Mouse (Mus musculus): ENCODE measurements around the gene Fzr1. TPM values are rescaled to one million over a fixed set of nuclear protein-coding genes. Genes with fewer than 3 reads are reported as not detected.

Fzr1 gene
- polyA plus RNA-seq, 1 experiment from 2014 or later, result 117 TPM

- 37% methylated on average over 13 of the region's 13 CpGs for WGBS
- ATAC-seq, result no peak
- no peak overlapping the region for H3K9ac ChIP-seq
Measured at GRCm38 (mm10) chr10:81405588-81406201, 27.4 kb upstream of the Fzr1 start.

GRCm38 (mm10) chr10:81404720-81405119 lies 26.4 kb upstream of the Fzr1 start:
- peaks cover 41% of the 10 kb centered on the region for H3K27me3 ChIP-seq
- no peak overlapping the region for H3K4me3 ChIP-seq
- peaks cover 63% of the 10 kb centered on the region for H3K4me1 ChIP-seq
- H3K27ac ChIP-seq, result no peak overlapping the region
- H3K9me3 ChIP-seq (replicated peaks), result no peaks in the 10 kb centered on the region
- ATAC-seq, result no peak
- no peak overlapping the region for H3K9ac ChIP-seq
- H3K36me3 ChIP-seq (ENCODE audit: poor library complexity, severe bottlenecking), result peaks cover 59% of the 10 kb centered on the region
- WGBS, result 55% methylated on average over 18 of the region's 18 CpGs
- no peak overlapping the region for H3K4me2 ChIP-seq

More at GRCm38 (mm10) chr10:81405588-81406201, 27.4 kb upstream of the Fzr1 start:
- Histone ChIP-seq H3K27ac (no peak overlapping the region), H3K9me3 (replicated peaks) (no peaks in the 10 kb centered on the region), H3K4me1 (peaks cover 58% of the 10 kb centered on the region), H3K27me3 (peaks cover 41% of the 10 kb centered on the region), H3K36me3 (ENCODE audit: poor library complexity, severe bottlenecking) (peaks cover 49% of the 10 kb centered on the region), H3K4me3 (no peak overlapping the region), H3K4me2 (no peak overlapping the region)

- Histone ChIP-seq H3K4me1 (peaks cover 69% of the 10 kb centered on the region), H3K27me3 (peaks cover 41% of the 10 kb centered on the region), H3K4me2 (no peak overlapping the region), H3K27ac (no peak overlapping the region), H3K4me3 (no peak overlapping the region), H3K9me3 (replicated peaks) (no peaks in the 10 kb centered on the region), H3K36me3 (ENCODE audit: poor library complexity, severe bottlenecking) (peaks cover 65% of the 10 kb centered on the region), H3K9ac (no peak overlapping the region)
- 23% methylated on average over 9 of the region's 9 CpGs for WGBS
- ATAC-seq, result no peak
Measured at GRCm38 (mm10) chr10:81404082-81404481, 25.8 kb upstream of the Fzr1 start.

- 57% methylated on average over 10 of the region's 10 CpGs for WGBS
- H3K27ac ChIP-seq, result peak overlapping the region; percentile 40; the same call in 1 of the 2 replicates
- ATAC-seq, result no peak
- peaks cover 38% of the 10 kb centered on the region for H3K27me3 ChIP-seq
- no peaks in the 10 kb centered on the region for H3K9me3 ChIP-seq (replicated peaks)
- no peak overlapping the region for H3K4me2 ChIP-seq
- peaks cover 62% of the 10 kb centered on the region for H3K36me3 ChIP-seq (ENCODE audit: poor library complexity, severe bottlenecking)
- no peak overlapping the region for H3K4me3 ChIP-seq
- H3K9ac ChIP-seq, result peak overlapping the region; percentile 43; the same call in 1 of the 2 replicates
- H3K4me1 ChIP-seq, result peaks cover 65% of the 10 kb centered on the region
Measured at GRCm38 (mm10) chr10:81403511-81403910, 25.2 kb upstream of the Fzr1 start.

GRCm38 (mm10) chr10:81402227-81402765 lies 24.0 kb upstream of the Fzr1 start:
- Histone ChIP-seq H3K27me3 (peaks cover 26% of the 10 kb centered on the region), H3K27ac (peak overlapping the region; percentile 68), H3K4me1 (peaks cover 53% of the 10 kb centered on the region), H3K4me2 (peak overlapping the region; percentile 41), H3K9ac (peak overlapping the region; percentile 58), H3K4me3 (0 out of 2 replicates have a peak overlapping the region, but pooled peaks have one; percentile 3), H3K36me3 (ENCODE audit: poor library complexity, severe bottlenecking) (peaks cover 60% of the 10 kb centered on the region), H3K9me3 (replicated peaks) (no peaks in the 10 kb centered on the region)
- WGBS, result 19% methylated on average over 7 of the region's 7 CpGs
- ATAC-seq, result no peak

- peak overlapping the region; percentile 68 for H3K27ac ChIP-seq
- peaks cover 47% of the 10 kb centered on the region for H3K4me1 ChIP-seq
- peak; percentile 75 for ATAC-seq
- peak overlapping the region; percentile 41 for H3K4me2 ChIP-seq
- 3% methylated on average over 18 of the region's 18 CpGs for WGBS
- H3K36me3 ChIP-seq (ENCODE audit: poor library complexity, severe bottlenecking), result peaks cover 55% of the 10 kb centered on the region
- peak overlapping the region; percentile 58 for H3K9ac ChIP-seq
- H3K9me3 ChIP-seq (replicated peaks), result no peaks in the 10 kb centered on the region
- 0 out of 2 replicates have a peak overlapping the region, but pooled peaks have one; percentile 3 for H3K4me3 ChIP-seq
- H3K27me3 ChIP-seq, result peaks cover 20% of the 10 kb centered on the region
Measured at GRCm38 (mm10) chr10:81401521-81402226, 23.4 kb upstream of the Fzr1 start.

- Histone ChIP-seq H3K4me1 (peaks cover 44% of the 10 kb centered on the region), H3K9ac (no peak overlapping the region), H3K27me3 (peaks cover 15% of the 10 kb centered on the region), H3K36me3 (ENCODE audit: poor library complexity, severe bottlenecking) (peaks cover 50% of the 10 kb centered on the region), H3K4me3 (no peak overlapping the region), H3K4me2 (peak overlapping the region; percentile 35), H3K9me3 (replicated peaks) (no peaks in the 10 kb centered on the region), H3K27ac (peak overlapping the region; percentile 68)
- ATAC-seq, result peak; percentile 12
- 38% methylated on average over 10 of the region's 10 CpGs for WGBS
Measured at GRCm38 (mm10) chr10:81401205-81401520, 22.8 kb upstream of the Fzr1 start.

- Histone ChIP-seq H3K9ac (peak overlapping the region; percentile 35; the same call in 1 of the 2 replicates), H3K4me1 (peaks cover 44% of the 10 kb centered on the region)
Measured at GRCm38 (mm10) chr10:81400371-81401204, 22.3 kb upstream of the Fzr1 start.

GRCm38 (mm10) chr10:81399798-81400308 lies 21.5 kb upstream of the Fzr1 start:
- H3K4me2 ChIP-seq, result peak overlapping the region; percentile 35
- peaks cover 9% of the 10 kb centered on the region for H3K27me3 ChIP-seq
- no peak overlapping the region; the same call in 1 of the 2 replicates for H3K27ac ChIP-seq
- H3K4me1 ChIP-seq, result peaks cover 44% of the 10 kb centered on the region
- no peaks in the 10 kb centered on the region for H3K9me3 ChIP-seq (replicated peaks)
- H3K9ac ChIP-seq, result peak overlapping the region; percentile 19; the same call in 1 of the 2 replicates
- WGBS, result 84% methylated on average over 18 of the region's 18 CpGs
- ATAC-seq, result no peak
- no peak overlapping the region for H3K4me3 ChIP-seq
- peaks cover 37% of the 10 kb centered on the region for H3K36me3 ChIP-seq (ENCODE audit: poor library complexity, severe bottlenecking)

More at GRCm38 (mm10) chr10:81400371-81401204, 22.3 kb upstream of the Fzr1 start:
- Histone ChIP-seq H3K27ac (peak overlapping the region; percentile 68), H3K9me3 (replicated peaks) (no peaks in the 10 kb centered on the region), H3K27me3 (peaks cover 11% of the 10 kb centered on the region), H3K4me2 (peak overlapping the region; percentile 35), H3K4me3 (peak overlapping the region; percentile 10; the same call in 1 of the 2 replicates), H3K36me3 (ENCODE audit: poor library complexity, severe bottlenecking) (peaks cover 44% of the 10 kb centered on the region)
- 44% methylated on average over 22 of the region's 22 CpGs for WGBS
- no peak for ATAC-seq

GRCm38 (mm10) chr10:81399296-81399695 lies 21.0 kb upstream of the Fzr1 start:
- Histone ChIP-seq H3K4me2 (no peak overlapping the region), H3K4me1 (peaks cover 44% of the 10 kb centered on the region), H3K27me3 (peaks cover 3% of the 10 kb centered on the region), H3K27ac (no peak overlapping the region), H3K36me3 (ENCODE audit: poor library complexity, severe bottlenecking) (peaks cover 31% of the 10 kb centered on the region), H3K9me3 (replicated peaks) (no peaks in the 10 kb centered on the region), H3K4me3 (no peak overlapping the region), H3K9ac (no peak overlapping the region)
- 73% methylated on average over 5 of the region's 5 CpGs for WGBS
- ATAC-seq, result no peak

GRCm38 (mm10) chr10:81396749-81397148 lies 18.4 kb upstream of the Fzr1 start:
- Histone ChIP-seq H3K9ac (0 out of 2 replicates have a peak overlapping the region, but pooled peaks have one; percentile 2), H3K4me3 (no peak overlapping the region), H3K36me3 (ENCODE audit: poor library complexity, severe bottlenecking) (peaks cover 26% of the 10 kb centered on the region), H3K9me3 (replicated peaks) (no peaks in the 10 kb centered on the region), H3K27me3 (no peaks in the 10 kb centered on the region), H3K27ac (no peak overlapping the region), H3K4me1 (peaks cover 36% of the 10 kb centered on the region), H3K4me2 (no peak overlapping the region)
- no peak for ATAC-seq
- WGBS, result 63% methylated on average over 5 of the region's 5 CpGs
